Mouse (Mus musculus) CH12.LX (cell line): ENCODE data around the gene Ccdc162. TPM values are rescaled to one million over a fixed set of nuclear protein-coding genes. Genes with fewer than 3 reads are reported as not detected.

Source experiments
- DNase-seq: peaks from one replicate; pipeline ENCODE4 v3.0.0-alpha.2; 2013; ENCODE audit errors: extremely low read depth
- H3K27ac ChIP-seq: 2 replicates; pipeline ENCODE4 v1.5.1; 2012; ENCODE audit warnings: low read depth, mild to moderate bottlenecking, control low read depth, moderate library complexity; ENCODE audit not compliant: insufficient read depth
- H3K27me3 ChIP-seq: replicated peaks from 2 replicates; pipeline ENCODE3; 2012; ENCODE audit warnings: inconsistent platforms
- H3K36me3 ChIP-seq, 2 experiments: replicated peaks in 1 of 2; 2 replicates each; pipeline versions ENCODE3 to v1.6.1; 2012; ENCODE audit warnings: inconsistent platforms in 1 of 2, low read length in 1 of 2, mild to moderate bottlenecking in 1 of 2, mixed read lengths in 1 of 2, moderate library complexity in 1 of 2; ENCODE audit not compliant: control insufficient read depth in 1 of 2, insufficient read depth in 1 of 2
- H3K4me1 ChIP-seq, 2 experiments: 2 replicates each; pipeline ENCODE4 v1.6.1; 2012; ENCODE audit warnings: inconsistent platforms in 1 of 2, moderate library complexity in 1 of 2; ENCODE audit not compliant: insufficient read depth in 2 of 2, control insufficient read depth in 1 of 2
- H3K4me2 ChIP-seq: 2 replicates; pipeline ENCODE4 v1.6.1; 2012; ENCODE audit warnings: low read depth, mild to moderate bottlenecking, control low read depth; ENCODE audit not compliant: poor library complexity, insufficient read depth, severe bottlenecking
- H3K4me3 ChIP-seq, 3 experiments: fragments of 150-350 bp in 1 of 3; sonication (generic) in 1 of 3; replicated peaks in 1 of 3; 2 replicates each; pipeline versions ENCODE3 to v1.5.1; 2011 to 2012; ENCODE audit warnings: low read depth in 2 of 3, low read length in 2 of 3, mild to moderate bottlenecking in 2 of 3, moderate library complexity in 2 of 3, control low read depth in 1 of 3, improper control_type of control experiment in 1 of 3, inconsistent platforms in 1 of 3, mixed read lengths in 1 of 3; ENCODE audit not compliant: poor library complexity in 1 of 3
- H3K79me2 ChIP-seq: replicated peaks from 2 replicates; pipeline ENCODE4 v1.6.1; 2012; ENCODE audit warnings: mild to moderate bottlenecking, moderate library complexity; ENCODE audit not compliant: control insufficient read depth, poor library complexity, insufficient read depth, severe bottlenecking; ENCODE audit errors: extremely low read depth
- H3K9ac ChIP-seq: 2 replicates; pipeline ENCODE4 v1.6.1; 2012; ENCODE audit warnings: low read depth, mild to moderate bottlenecking, control low read depth, moderate library complexity; ENCODE audit not compliant: insufficient read depth
- H3K9me3 ChIP-seq: replicated peaks from 2 replicates; pipeline ENCODE3; 2012; ENCODE audit warnings: low read length, inconsistent platforms, mixed read lengths
- BHLHE40 ChIP-seq: IDR thresholded peaks from 2 replicates; pipeline ENCODE4 v1.6.1; 2011; ENCODE audit warnings: mild to moderate bottlenecking, low read depth, low read length, improper control_type of control experiment
- CHD1 ChIP-seq: IDR thresholded peaks from 2 replicates; pipeline ENCODE4 v1.6.1; 2012; ENCODE audit warnings: low read depth, low read length, improper control_type of control experiment, inconsistent platforms
- CHD2 ChIP-seq: IDR thresholded peaks from 2 replicates; pipeline ENCODE4 v1.6.1; 2011; ENCODE audit warnings: low read length, improper control_type of control experiment
- CTCF ChIP-seq, 2 experiments: IDR thresholded peaks in 1 of 2; conservative IDR thresholded peaks in 1 of 2; 2 replicates each; pipeline ENCODE4 v1.5.1; 2011 to 2012; ENCODE audit warnings: low read depth in 2 of 2, low read length in 2 of 2, improper control_type of control experiment in 1 of 2, inconsistent platforms in 1 of 2, mild to moderate bottlenecking in 1 of 2, moderate library complexity in 1 of 2
- ELF1 ChIP-seq: IDR thresholded peaks from 2 replicates; pipeline ENCODE4 v1.6.1; 2014; ENCODE audit warnings: low read depth, mild to moderate bottlenecking, inconsistent platforms, low read length, improper control_type of control experiment
- EP300 ChIP-seq: IDR thresholded peaks from 2 replicates; pipeline ENCODE4 v1.6.1; 2011; ENCODE audit warnings: low read length, improper control_type of control experiment
- ETS1 ChIP-seq: conservative IDR thresholded peaks from 2 replicates; pipeline ENCODE4 v1.6.1; 2012; ENCODE audit warnings: low read depth, mild to moderate bottlenecking, inconsistent platforms, low read length, improper control_type of control experiment, moderate library complexity
- GABPA ChIP-seq: IDR thresholded peaks from 2 replicates; pipeline ENCODE4 v1.6.1; 2012; ENCODE audit warnings: low read depth, low read length, improper control_type of control experiment, inconsistent platforms; ENCODE audit not compliant: insufficient replicate concordance
- HCFC1 ChIP-seq: IDR thresholded peaks from 2 replicates; pipeline ENCODE4 v1.6.1; 2012; ENCODE audit warnings: low read depth, mild to moderate bottlenecking, inconsistent platforms, low read length, improper control_type of control experiment
- IRF4 ChIP-seq: IDR thresholded peaks from 2 replicates; pipeline ENCODE4 v1.6.1; 2014; ENCODE audit warnings: low read depth, mild to moderate bottlenecking, inconsistent platforms, low read length, improper control_type of control experiment
- JUND ChIP-seq: conservative IDR thresholded peaks from 2 replicates; pipeline ENCODE4 v1.6.1; 2011; ENCODE audit warnings: low read depth, low read length, improper control_type of control experiment
- MAFK ChIP-seq: IDR thresholded peaks from 2 replicates; pipeline ENCODE4 v1.6.1; 2011; ENCODE audit warnings: low read length, improper control_type of control experiment; ENCODE audit not compliant: insufficient replicate concordance
- MAX ChIP-seq: IDR thresholded peaks from 2 replicates; pipeline ENCODE4 v1.6.1; 2011; ENCODE audit warnings: low read length, improper control_type of control experiment
- MAZ ChIP-seq: IDR thresholded peaks from 2 replicates; pipeline ENCODE4 v1.6.1; 2012; ENCODE audit warnings: low read depth, mild to moderate bottlenecking, inconsistent platforms, low read length, improper control_type of control experiment, moderate library complexity
- MEF2A ChIP-seq: IDR thresholded peaks from 2 replicates; pipeline ENCODE4 v1.6.1; 2014; ENCODE audit warnings: low read depth, mild to moderate bottlenecking, inconsistent platforms, low read length, improper control_type of control experiment, borderline replicate concordance
- MXI1 ChIP-seq: IDR thresholded peaks from 2 replicates; pipeline ENCODE4 v1.6.1; 2011; ENCODE audit warnings: mild to moderate bottlenecking, low read depth, low read length, improper control_type of control experiment
- MYC ChIP-seq: IDR thresholded peaks from 2 replicates; pipeline ENCODE4 v1.6.1; 2011; ENCODE audit warnings: low read depth, mild to moderate bottlenecking, improper control_type of control experiment, low read length
- NELFE ChIP-seq: IDR thresholded peaks from 2 replicates; pipeline ENCODE4 v1.6.1; 2011; ENCODE audit warnings: low read depth, low read length, improper control_type of control experiment
- NRF1 ChIP-seq: IDR thresholded peaks from 2 replicates; pipeline ENCODE4 v1.6.1; 2014; ENCODE audit warnings: low read depth, mild to moderate bottlenecking, inconsistent platforms, low read length, improper control_type of control experiment, moderate library complexity
- PAX5 ChIP-seq: IDR thresholded peaks from 2 replicates; pipeline ENCODE4 v1.6.1; 2012; ENCODE audit warnings: low read length, inconsistent platforms, mixed read lengths
- POLR2A ChIP-seq: IDR thresholded peaks from 2 replicates; pipeline ENCODE4 v1.6.1; 2011; ENCODE audit warnings: low read depth, mild to moderate bottlenecking, improper control_type of control experiment, low read length
- POLR2AphosphoS2 ChIP-seq: IDR thresholded peaks from 2 replicates; pipeline ENCODE4 v1.6.1; 2011; ENCODE audit warnings: low read depth, low read length, improper control_type of control experiment
- RCOR1 ChIP-seq: conservative IDR thresholded peaks from 2 replicates; pipeline ENCODE4 v1.6.1; 2012; ENCODE audit warnings: low read depth, mild to moderate bottlenecking, inconsistent platforms, low read length, improper control_type of control experiment
- SIN3A ChIP-seq: IDR thresholded peaks from 2 replicates; pipeline ENCODE4 v1.6.1; 2012; ENCODE audit warnings: low read length, improper control_type of control experiment, inconsistent platforms
- SMC3 ChIP-seq: IDR thresholded peaks from 2 replicates; pipeline ENCODE4 v1.6.1; 2011; ENCODE audit warnings: low read depth, low read length, improper control_type of control experiment
- TCF12 ChIP-seq: IDR thresholded peaks from 2 replicates; pipeline ENCODE4 v1.6.1; 2014; ENCODE audit warnings: low read depth, mild to moderate bottlenecking, inconsistent platforms, low read length, improper control_type of control experiment
- UBTF ChIP-seq: IDR thresholded peaks from 2 replicates; pipeline ENCODE4 v1.6.1; 2012; ENCODE audit warnings: low read depth, mild to moderate bottlenecking, inconsistent platforms, low read length, improper control_type of control experiment, moderate library complexity
- USF1 ChIP-seq: IDR thresholded peaks from 2 replicates; pipeline ENCODE4 v1.6.1; 2014; ENCODE audit warnings: low read depth, mild to moderate bottlenecking, inconsistent platforms, low read length, improper control_type of control experiment
- USF2 ChIP-seq: conservative IDR thresholded peaks from 2 replicates; pipeline ENCODE4 v1.6.1; 2011; ENCODE audit warnings: low read depth, low read length, improper control_type of control experiment
- ZC3H11A ChIP-seq: IDR thresholded peaks from 2 replicates; pipeline ENCODE4 v1.6.1; 2012; ENCODE audit warnings: low read depth, mild to moderate bottlenecking, inconsistent platforms, low read length, improper control_type of control experiment
- ZKSCAN1 ChIP-seq: IDR thresholded peaks from 2 replicates; pipeline ENCODE4 v1.6.1; 2012; ENCODE audit warnings: low read depth, inconsistent platforms, low read length, improper control_type of control experiment, borderline replicate concordance
- dilution Hi-C: fragments of 300-500 bp; cut with MboI; formaldehyde crosslinking; loops from 2 replicates; pipeline ENCODE4 v1.14.3; 2020; ENCODE audit warnings: low sequenced_read_pairs; ENCODE audit not compliant: extremely low pct_unique_long_range_greater_than_20kb, extremely low pct_ligation_motif_present
- in situ Hi-C: fragments of 300-500 bp; cut with MboI; formaldehyde crosslinking; loops from 3 replicates; pipeline ENCODE4 v1.14.3; 2019; ENCODE audit warnings: low sequenced_read_pairs, low pct_ligation_motif_present, low pct_unique_long_range_greater_than_20kb, mixed read lengths
- polyA plus RNA-seq: library from polyadenylated mRNA; unstranded; fragments of >175 nt; gene quantifications from 2 replicates; pipeline ENCODE4 v1.2.1, GENCODE M21; 2012; ENCODE audit warnings: low read depth; ENCODE audit not compliant: insufficient read length
- total RNA-seq, 2 experiments: library from RNA; depleted of rRNA; stranded (reverse); fragments of 300-350 nt in 1 of 2; fragments of >200 nt in 1 of 2; gene quantifications; 2 replicates each; pipeline ENCODE4 v1.2.3; 2012 to 2014

The Ccdc162 gene
- total and polyA plus RNA-seq, 3 experiments = 0.64 to 1.3 (median 1.3) TPM

DNA sequence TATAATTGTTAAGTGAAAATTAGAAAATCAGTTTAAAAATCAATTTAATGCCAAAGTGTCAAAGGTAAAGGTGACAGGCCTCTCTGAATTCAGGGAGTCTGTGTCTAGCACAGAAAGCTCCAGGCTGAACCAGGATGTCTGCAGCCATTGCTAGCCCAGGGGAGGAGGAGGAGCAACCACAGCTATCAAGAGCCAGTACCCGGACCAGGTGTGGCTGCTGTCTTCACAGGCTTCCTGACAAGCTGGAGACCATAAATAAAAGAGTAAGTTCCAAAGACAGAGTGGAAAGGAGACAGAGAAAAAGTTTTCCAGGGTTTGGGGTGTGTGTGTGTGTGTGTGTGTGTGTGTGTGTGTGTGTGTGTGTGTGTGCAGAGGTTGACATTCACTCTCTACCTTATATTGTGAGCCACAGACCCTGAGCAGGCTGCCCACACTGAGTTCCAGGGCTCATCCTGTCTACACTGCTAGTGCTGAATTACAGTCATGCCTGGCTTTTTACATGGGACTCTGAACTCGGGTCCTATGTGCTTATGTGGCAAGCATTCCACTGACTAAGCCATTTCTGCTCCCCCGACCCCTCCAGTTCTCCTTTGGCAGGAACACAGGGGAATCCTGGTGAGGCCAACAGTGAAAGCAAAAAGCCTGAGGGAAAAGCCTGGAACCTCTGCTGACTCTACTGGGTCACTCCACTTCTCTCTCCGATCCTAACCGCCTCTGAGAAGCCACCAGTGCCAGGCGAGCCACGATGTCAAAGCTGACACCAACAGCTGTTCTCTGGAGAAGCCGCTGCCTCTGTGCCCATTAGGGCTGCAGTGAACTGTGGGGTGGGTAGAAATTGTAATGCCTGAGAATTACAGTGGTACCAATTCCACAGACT, 140.7 kb downstream of the Ccdc162 start:
- peaks cover 27 to 79% of the 10 kb centered on the region in 2 experiments for H3K4me1 ChIP-seq
- DNase-seq = no peak
- dilution Hi-C loops (no loop called here), in situ Hi-C loops (no loop called here)
- no peaks in the 10 kb centered on the region for H3K36me3 ChIP-seq
- H3K27me3 ChIP-seq = no peaks in the 10 kb centered on the region
- H3K9me3 ChIP-seq = no peaks in the 10 kb centered on the region
- H3K79me2 ChIP-seq = no peaks in the 10 kb centered on the region
- H3K27ac ChIP-seq = no peak overlapping the region
- no peak overlapping the region for H3K4me2 ChIP-seq
- H3K4me3 ChIP-seq = no peak overlapping the region
- TF ChIP-seq CHD1 (no peak), ZC3H11A (no peak), POLR2A (no peak), JUND (no peak), CHD2 (no peak), SMC3 (no peak), ZKSCAN1 (no peak), MEF2A (no peak)
- no peak overlapping the region for H3K9ac ChIP-seq

DNA sequence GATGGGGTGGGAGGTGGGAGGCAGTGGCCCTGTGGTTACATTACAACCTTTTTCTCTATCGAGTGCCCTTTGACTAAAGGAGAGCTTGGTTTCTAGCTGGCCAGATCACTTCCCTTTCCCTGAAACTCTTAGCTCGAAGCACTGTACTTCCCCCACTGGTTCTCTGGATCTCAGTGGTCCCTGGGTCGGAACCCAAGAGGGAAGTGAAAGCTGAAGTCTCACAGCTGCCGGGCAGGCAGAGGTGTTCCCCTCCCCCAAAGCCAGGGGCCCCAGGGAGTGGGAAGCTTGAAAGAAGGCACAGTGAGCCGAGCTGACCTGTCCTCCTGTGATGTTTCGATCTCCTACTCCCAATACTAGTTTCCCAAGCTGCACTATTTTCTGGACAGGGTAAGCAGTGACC, 143.2 kb downstream of the Ccdc162 start:
- Histone ChIP-seq H3K27ac (no peak overlapping the region), H3K4me2 (peak overlapping the region; percentile 59), H3K79me2 (no peaks in the 10 kb centered on the region), H3K9me3 (no peaks in the 10 kb centered on the region), H3K27me3 (no peaks in the 10 kb centered on the region), H3K4me1 (peaks cover 24 to 57% of the 10 kb centered on the region in 2 experiments), H3K4me3 (no peak overlapping the region), H3K36me3 (no peaks in the 10 kb centered on the region), H3K9ac (peak overlapping the region; percentile 15; the same call in 1 of the 2 replicates)
- peak; percentile 90 for DNase-seq
- in situ Hi-C loops = no loop called here
- dilution Hi-C loops = no loop called here
- TF ChIP-seq TCF12 (peak; percentile 95), MAZ (peak; percentile 78; the same call in 1 of the 2 replicates), USF2 (no peak), MAX (0 out of 2 replicates have a peak, but pooled peaks have one; percentile 48), BHLHE40 (peak; percentile 70), MYC (0 out of 2 replicates have a peak, but pooled peaks have one; percentile 44), NELFE (peak; percentile 45), RCOR1 (peak; percentile 95), MAFK (0 out of 2 replicates have a peak, but pooled peaks have one; percentile 44), JUND (no peak), ETS1 (peak; percentile 83), ELF1 (peak; percentile 63), CTCF (conservative IDR thresholded peaks at IDR 0.05 in 1 of 2, IDR thresholded peaks at IDR 0.05 in 1 of 2; ENCODE audit: low read depth in 2 of 2, low read length in 2 of 2) (no peak), POLR2AphosphoS2 (no peak), SIN3A (peak; percentile 71; the same call in 1 of the 2 replicates), IRF4 (peak; percentile 98), USF1 (no peak), SMC3 (peak; percentile 33), UBTF (no peak), GABPA (no peak), EP300 (peak; percentile 98), ZC3H11A (no peak), CHD1 (no peak), MEF2A (peak; percentile 86), PAX5 (no peak), NRF1 (0 out of 2 replicates have a peak, but pooled peaks have one; percentile 21), HCFC1 (0 out of 2 replicates have a peak, but pooled peaks have one; percentile 40), MXI1 (no peak)
